ENCODE assay signal across 19 mouse cellular contexts in the genomic region with DNA sequence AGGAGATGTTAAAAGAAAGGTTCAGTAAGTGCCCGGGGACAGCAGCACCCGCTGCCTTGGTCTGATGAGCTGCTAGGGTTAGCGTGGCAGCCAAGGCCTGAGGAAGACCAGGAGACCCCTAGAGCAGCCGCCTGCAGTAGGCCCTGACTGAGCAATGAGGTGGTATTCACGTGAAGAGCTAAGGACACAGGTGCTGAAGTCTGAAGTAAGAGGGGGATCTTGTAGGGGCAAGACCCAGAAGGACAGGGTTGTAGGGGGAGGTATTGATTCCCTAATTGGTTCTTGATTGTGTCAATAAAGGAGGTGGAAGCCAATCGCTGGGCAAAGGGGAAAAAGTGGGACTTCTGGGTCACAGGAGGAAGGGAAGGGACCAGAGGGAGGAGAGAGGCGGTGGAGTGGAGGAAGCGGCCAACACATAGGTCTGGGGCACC. TPM values are rescaled to one million over a fixed set of nuclear protein-coding genes. Genes with fewer than 3 reads are reported as not detected.
A peak's percentile ranks its signal among the peaks of the same experiment; 100 is the strongest.
DNase-seq lines count a peak whose midpoint lies in the region; TF ChIP-seq lines count a peak whose summit lies in the region.
"Had no signal": no experiment of that assay in that cellular context is flagged by ENCODE, and none has a peak within 500 bp of the region (broad histone marks: within the 10 kb centered on the region; RNA-seq: fewer than 3 reads in every experiment).

No protein-coding gene starts in this region.

- peak; percentile 35; the same call in 1 of the 2 replicates for TF ChIP-seq POLR2A in thymus, adult 2 months (IDR thresholded peaks at IDR 0.05; ENCODE audit: control insufficient read depth, extremely low read depth, insufficient read depth, low read length, poor library complexity)

- WGBS in heart, embryonic 10.5 days, result 91% methylated on average over 8 of the region's 8 CpGs
- WGBS in thymus, adult 2 months, result 53% methylated on average over 8 of the region's 8 CpGs

- H3K4me3 ChIP-seq in heart, embryonic 10.5 days, result no peak overlapping the region
- H3K4me3 ChIP-seq in thymus, adult 2 months (ENCODE audit: control insufficient read depth, insufficient read depth, low read length), result peak overlapping the region; percentile 90
- H3K4me3 ChIP-seq: embryonic facial prominence, embryonic 15.5 days; erythroblast, embryonic 14.5 days; forebrain, embryonic 10.5 days; heart, embryonic 12.5 days had no signal

- H3K27me3 ChIP-seq in heart, embryonic 10.5 days (ENCODE audit: insufficient read depth, poor library complexity, severe bottlenecking), result peaks cover 10% of the 10 kb centered on the region; the same call in 1 of the 2 replicates
- H3K27me3 ChIP-seq in thymus, adult 2 months (ENCODE audit: control insufficient read depth, insufficient read depth, low read length), result no peaks in the 10 kb centered on the region
- H3K27me3 ChIP-seq: heart, embryonic 12.5 days had no signal

- no peak for TF ChIP-seq CTCF in thymus, adult 2 months (IDR thresholded peaks at IDR 0.05; ENCODE audit: borderline replicate concordance, control insufficient read depth, extremely low read depth, insufficient read depth, low read length, poor library complexity)

- no peaks in the 10 kb centered on the region for H3K9me3 ChIP-seq in heart, embryonic 10.5 days
- H3K9me3 ChIP-seq: embryonic facial prominence, embryonic 15.5 days; forebrain, embryonic 10.5 days; heart, embryonic 12.5 days had no signal

- no peak overlapping the region for H3K27ac ChIP-seq in heart, embryonic 10.5 days
- peak overlapping the region; percentile 96 for H3K27ac ChIP-seq in thymus, adult 2 months (ENCODE audit: control insufficient read depth, insufficient read depth, low read length)
- H3K27ac ChIP-seq: embryonic facial prominence, embryonic 15.5 days; forebrain, embryonic 10.5 days; hindbrain, embryonic 14.5 days had no signal

- peaks cover 55% of the 10 kb centered on the region for H3K4me1 ChIP-seq in heart, embryonic 10.5 days
- H3K4me1 ChIP-seq in thymus, adult 2 months (replicated peaks; ENCODE audit: control insufficient read depth, insufficient read depth, low read length), result peaks cover 28% of the 10 kb centered on the region

- peaks cover 20% of the 10 kb centered on the region for H3K36me3 ChIP-seq in heart, embryonic 10.5 days
- peaks cover 100% of the 10 kb centered on the region for H3K36me3 ChIP-seq in thymus, adult 2 months (ENCODE audit: control insufficient read depth, insufficient read depth, low read length)
- H3K36me3 ChIP-seq: embryonic facial prominence, embryonic 15.5 days had no signal

- DNase-seq in heart, adult 11 months, result peak; percentile 84
- DNase-seq in heart, embryonic 10.5 days (ENCODE audit: low spot score), result no peak
- peak; percentile 46 for DNase-seq in thymus, adult 2 months
- no peak for DNase-seq in thymus, postnatal 0 days (ENCODE audit: low spot score)
- peak; percentile 59 to 62 for DNase-seq in thymus, postnatal 36 days
- DNase-seq in embryo, embryonic 9.5 days (ENCODE audit: extremely low spot score), result no peak
- no peak for DNase-seq in adrenal gland, postnatal 25 days
- DNase-seq: adrenal gland, postnatal 14 days; B cell, adult 2 months; cerebellum, adult 18-20 months; cerebellum, adult 9-11 months; gastrocnemius, postnatal 36 days; heart, adult 18-20 months; heart, postnatal 10 days had no signal

RNA-seq across cellular contexts. Expression of a gene that starts 5.8 kb away (rescaled TPM):
- polyA plus RNA-seq in heart, embryonic 10.5 days (2016; fragmentation: Nextera tagmentation; extraction: Ambion mirVana), result 7.6 and 11.5 TPM in 2 replicates
- polyA plus RNA-seq in thymus, adult 2 months (2012; rRNA removed), result 2,910 and 3,273 TPM in 2 replicates
- polyA plus RNA-seq in thymus, postnatal 0 days (2015; fragmentation: Nextera tagmentation; extraction: Ambion mirVana), result 1,084 and 1,272 TPM in 2 replicates
- 38.8 and 41.3 TPM in 2 replicates for total RNA-seq in adrenal gland, postnatal 25 days (2021)

RNA-seq across cellular contexts. Expression of a gene that starts 45.2 kb away (rescaled TPM):
- 516 and 546 TPM in 2 replicates for polyA plus RNA-seq in heart, embryonic 10.5 days (2016; fragmentation: Nextera tagmentation; extraction: Ambion mirVana)
- 35.1 and 35.9 TPM in 2 replicates for polyA plus RNA-seq in thymus, adult 2 months (2012; rRNA removed)
- 1,041 and 1,103 TPM in 2 replicates for polyA plus RNA-seq in thymus, postnatal 0 days (2015; fragmentation: Nextera tagmentation; extraction: Ambion mirVana)
- 448 and 476 TPM in 2 replicates for total RNA-seq in adrenal gland, postnatal 25 days (2021)

Comparison
In these comparisons a context has a peak if more than half of its experiments do, and no peak if none do; other contexts are left out.
1. DNase-seq: peak in heart, adult 11 months (single experiment), thymus, adult 2 months (single experiment) and thymus, postnatal 36 days (2 of 2); none in heart, embryonic 10.5 days (single experiment), thymus, postnatal 0 days (single experiment), embryo, embryonic 9.5 days (single experiment) and adrenal gland, postnatal 25 days (single experiment).
2. RNA of a gene that starts 45.2 kb away (polyA plus RNA-seq): 1,041 to 1,103 TPM in thymus, postnatal 0 days and 516 to 546 TPM in heart, embryonic 10.5 days; 35.1 to 35.9 TPM in thymus, adult 2 months; every median in the first group is over 10 times any median in the second.
3. RNA of a gene that starts 5.8 kb away (polyA plus RNA-seq): 2,910 to 3,273 TPM in thymus, adult 2 months and 1,084 to 1,272 TPM in thymus, postnatal 0 days; 7.6 to 11.5 TPM in heart, embryonic 10.5 days; every median in the first group is over 10 times any median in the second.